Mouse (Mus musculus) hindbrain, embryonic 10.5 days (tissue): Measurements from ENCODE around the gene Tmem200b. TPM values are rescaled to one million over a fixed set of nuclear protein-coding genes. Genes with fewer than 3 reads are reported as not detected.

Source experiments
- DNase-seq: peaks from one replicate; pipeline ENCODE4 v3.0.0-alpha.2; 2017; ENCODE audit warnings: low spot score
- H3K27ac ChIP-seq: fragments of 300-500 bp; sonication (generic); 2 replicates; pipeline ENCODE4 v1.5.1; 2016; ENCODE audit warnings: mild to moderate bottlenecking, moderate library complexity
- H3K27me3 ChIP-seq: fragments of 300-500 bp; sonication (generic); 2 replicates; pipeline ENCODE4 v1.6.1; 2016; ENCODE audit warnings: mild to moderate bottlenecking; ENCODE audit not compliant: poor library complexity, insufficient read depth, severe bottlenecking
- H3K36me3 ChIP-seq: fragments of 300-500 bp; sonication (generic); 2 replicates; pipeline ENCODE4 v1.6.1; 2016; ENCODE audit warnings: mild to moderate bottlenecking, moderate library complexity
- H3K4me1 ChIP-seq: fragments of 300-500 bp; sonication (generic); replicated peaks from 2 replicates; pipeline ENCODE4 v1.6.1; 2016; ENCODE audit warnings: mild to moderate bottlenecking
- H3K4me3 ChIP-seq: fragments of 300-500 bp; sonication (generic); 2 replicates; pipeline ENCODE4 v1.5.1; 2016; ENCODE audit warnings: mild to moderate bottlenecking, moderate library complexity
- H3K9me3 ChIP-seq: fragments of 300-500 bp; sonication (generic); 2 replicates; pipeline ENCODE4 v1.6.1; 2016; ENCODE audit warnings: mild to moderate bottlenecking, moderate library complexity
- WGBS: fragments of 180-500 bp; shearing (Covaris S2); methylation state at CpG from one replicate; pipeline ENCODE4 v1.1.7; 2016; 5-methylcytosine and 5-hydroxymethylcytosine counted together
- polyA plus RNA-seq: library from polyadenylated mRNA; unstranded; fragments of >200 nt; fragmentation: Nextera tagmentation; extraction: Ambion mirVana; gene quantifications from 2 replicates; pipeline ENCODE4 v1.2.1, GENCODE M21; 2016

Gene Tmem200b
- polyA plus RNA-seq: 0.73 and 1.1 TPM in 2 replicates

DNA sequence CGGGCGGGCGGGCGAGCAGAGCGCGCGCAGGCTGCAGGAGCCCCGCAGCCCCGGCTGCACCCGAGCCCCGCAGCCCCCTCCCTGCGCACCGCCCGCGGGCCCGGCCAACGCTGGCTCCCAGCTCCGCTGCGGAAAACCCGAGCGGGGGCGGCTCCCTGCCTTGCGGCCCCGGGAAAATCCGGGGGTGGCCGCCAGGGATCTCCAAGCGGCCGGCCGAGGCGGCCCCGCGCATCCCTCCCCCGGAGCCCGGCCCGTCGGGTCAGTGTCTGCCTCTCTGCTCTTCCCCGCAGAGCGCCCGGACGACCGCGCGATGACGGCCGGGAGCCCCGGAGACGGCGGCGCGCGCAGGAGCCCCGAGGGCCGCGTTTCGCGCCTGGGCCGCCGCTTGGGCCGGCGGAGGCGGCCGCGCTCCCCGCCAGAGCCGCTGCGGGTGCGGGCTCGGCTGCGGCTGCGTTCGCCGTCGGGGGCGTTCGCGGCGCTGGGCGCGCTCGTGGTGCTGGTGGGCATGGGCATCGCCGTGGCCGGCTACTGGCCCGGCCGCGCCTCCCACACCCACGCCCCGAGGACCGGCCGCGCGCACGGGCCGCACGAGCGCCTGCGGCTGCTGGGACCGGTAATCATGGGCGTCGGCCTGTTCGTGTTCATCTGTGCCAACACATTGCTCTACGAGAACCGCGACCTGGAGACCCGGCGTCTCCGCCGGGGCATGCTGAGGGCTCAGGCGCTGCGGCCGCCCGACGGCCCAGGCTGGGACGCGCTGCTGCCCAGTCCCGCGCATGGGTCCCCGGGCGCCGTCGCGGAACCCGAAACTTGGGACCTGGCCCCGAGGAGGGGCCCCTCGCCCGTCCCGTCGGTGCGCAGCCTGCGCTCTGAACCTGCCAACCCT lies at the start of gene Tmem200b:
TSS of gene Tmem200b (plus strand) at position 311 of the 886 bp plus-strand sequence.
- DNase-seq: peak; percentile 45
- peak within 1 kb of the TSS; percentile 62 for H3K4me3 ChIP-seq
- H3K27me3 ChIP-seq: peaks cover 92% of the 10 kb centered on the region
- H3K4me1 ChIP-seq: peaks cover 83% of the 10 kb centered on the region
- no peaks in the 10 kb centered on the region for H3K9me3 ChIP-seq
- WGBS: 2% methylated on average over 128 of the region's 130 CpGs
- peak within 1 kb of the TSS; percentile 82 for H3K27ac ChIP-seq
- H3K36me3 ChIP-seq: peaks cover 42% of the 10 kb centered on the region

GRCm38 (mm10) chr4:131872672-131873292 lies 48.8 kb upstream of the Tmem200b start:
- Histone ChIP-seq H3K4me1 (peaks cover 33% of the 10 kb centered on the region), H3K27ac (peak overlapping the region; percentile 100), H3K36me3 (peaks cover 5% of the 10 kb centered on the region), H3K4me3 (peak overlapping the region; percentile 95), H3K9me3 (no peaks in the 10 kb centered on the region), H3K27me3 (no peaks in the 10 kb centered on the region)
- peak; percentile 11 for DNase-seq
- WGBS: 12% methylated on average over 11 of the region's 11 CpGs

DNA sequence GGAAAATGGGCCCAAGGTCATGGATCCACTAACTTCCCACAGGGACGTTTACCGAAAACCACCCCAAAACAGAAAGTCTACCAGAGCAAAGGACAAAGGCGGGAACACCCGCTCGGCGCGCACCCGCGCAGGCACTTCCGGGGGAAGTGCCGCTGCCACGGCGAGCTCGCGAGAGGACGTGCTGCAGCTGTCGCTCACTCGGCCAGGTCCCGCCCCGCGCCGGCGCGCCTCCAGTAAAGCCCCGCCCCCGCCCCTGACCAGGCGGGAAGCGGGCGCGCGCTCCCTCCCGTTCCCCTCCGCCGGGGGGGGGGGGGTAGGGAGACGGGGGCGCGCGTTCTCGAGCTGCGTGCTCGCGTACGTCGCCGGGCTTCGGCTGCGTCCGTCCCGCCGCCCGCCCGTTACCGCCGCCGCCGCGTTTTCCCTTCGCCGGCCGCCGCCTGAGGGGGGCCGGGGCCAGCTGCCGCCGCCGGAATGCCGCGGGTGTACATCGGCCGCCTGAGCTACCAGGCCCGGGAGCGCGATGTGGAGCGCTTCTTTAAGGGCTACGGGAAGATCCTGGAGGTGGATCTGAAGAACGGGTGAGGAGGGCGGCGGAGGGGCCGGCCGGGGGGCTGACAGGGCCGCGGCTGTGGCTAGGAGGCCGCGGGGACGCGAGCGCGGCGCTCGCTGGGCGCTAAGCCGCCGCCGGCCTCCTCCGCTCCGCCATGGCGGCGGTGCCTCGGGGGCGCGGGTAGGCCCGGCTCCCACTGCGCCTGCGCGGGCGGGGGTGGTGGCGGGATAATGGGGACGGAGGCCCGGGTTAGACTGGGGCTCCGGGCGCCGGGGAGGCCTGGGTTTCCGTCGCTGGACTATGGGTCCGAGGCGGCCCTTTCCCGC lies 48.0 kb upstream of the Tmem200b start, which contains the start of gene Srsf4:
TSS of gene Srsf4 (plus strand) at position 325 of the 876 bp plus-strand sequence.
- Histone ChIP-seq H3K36me3 (0 out of 2 replicates have a peak, but pooled peaks cover 4% of the 10 kb centered on the region), H3K27me3 (no peaks in the 10 kb centered on the region), H3K4me3 (peak within 1 kb of the TSS; percentile 95), H3K9me3 (no peaks in the 10 kb centered on the region), H3K27ac (peak within 1 kb of the TSS; percentile 100), H3K4me1 (peaks cover 40% of the 10 kb centered on the region)
- under 1% methylated on average over 108 of the region's 116 CpGs for WGBS
- peak; percentile 98 for DNase-seq

- WGBS: under 1% methylated on average over 20 of the region's 20 CpGs
- Histone ChIP-seq H3K27me3 (no peaks in the 10 kb centered on the region), H3K9me3 (no peaks in the 10 kb centered on the region)
Measured at GRCm38 (mm10) chr4:131874169-131874536, 47.4 kb upstream of the Tmem200b start.

DNA sequence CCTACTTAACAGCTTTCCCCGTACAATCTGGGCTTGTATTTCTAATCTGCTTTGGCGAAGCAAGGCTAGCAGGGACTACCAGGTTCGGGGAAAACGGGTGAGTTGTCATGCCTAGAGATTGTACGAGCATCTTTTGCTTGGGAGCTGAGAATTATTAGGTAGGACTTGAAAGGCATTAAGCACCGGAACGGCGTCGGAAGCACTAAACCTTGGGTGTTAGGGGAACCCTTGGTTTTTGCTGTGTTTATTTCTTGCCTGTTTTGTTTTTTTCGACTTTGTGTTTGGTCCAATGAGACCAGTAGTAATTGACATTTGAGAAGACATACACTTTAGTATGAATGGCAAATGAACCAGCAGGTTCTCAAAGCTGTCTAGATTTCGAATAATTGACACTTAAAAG lies 47.0 kb upstream of the Tmem200b start:
- WGBS: 6% methylated on average over 11 of the region's 11 CpGs
- 0 out of 2 replicates have a peak, but pooled peaks cover 4% of the 10 kb centered on the region for H3K36me3 ChIP-seq
- H3K27me3 ChIP-seq: no peaks in the 10 kb centered on the region
- peak overlapping the region; percentile 100 for H3K27ac ChIP-seq
- H3K4me3 ChIP-seq: peak overlapping the region; percentile 95
- DNase-seq: no peak
- peaks cover 42% of the 10 kb centered on the region for H3K4me1 ChIP-seq
- no peaks in the 10 kb centered on the region for H3K9me3 ChIP-seq

More at GRCm38 (mm10) chr4:131874169-131874536, 47.4 kb upstream of the Tmem200b start:
- Histone ChIP-seq H3K27ac (peak overlapping the region; percentile 100), H3K36me3 (0 out of 2 replicates have a peak, but pooled peaks cover 4% of the 10 kb centered on the region), H3K4me3 (peak overlapping the region; percentile 95), H3K4me1 (peaks cover 40% of the 10 kb centered on the region)
- no peak for DNase-seq

DNA sequence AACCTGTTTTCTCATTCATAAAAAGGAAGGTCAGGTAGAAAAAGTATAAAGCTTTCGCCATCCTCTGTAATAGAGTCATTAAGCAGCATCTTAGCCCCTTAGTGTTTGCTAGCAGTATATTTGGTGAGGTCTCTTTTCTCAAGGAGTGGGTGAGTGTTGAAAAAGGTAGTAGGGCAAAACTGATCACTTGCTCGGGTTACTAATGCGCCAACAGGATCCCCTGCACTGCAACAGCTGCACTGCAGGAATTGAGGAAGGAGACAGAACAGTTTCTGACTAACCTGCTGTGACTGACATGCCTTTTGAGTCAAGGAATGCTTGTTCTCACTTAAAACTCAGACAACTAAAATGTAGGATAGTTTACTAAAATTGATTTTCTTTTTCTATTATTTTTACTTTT lies 46.3 kb upstream of the Tmem200b start:
- H3K4me3 ChIP-seq: peak overlapping the region; percentile 95
- WGBS: 52% methylated on average over 3 of the region's 3 CpGs
- H3K9me3 ChIP-seq: no peaks in the 10 kb centered on the region
- peak overlapping the region; percentile 100; the same call in 1 of the 2 replicates for H3K27ac ChIP-seq
- 0 out of 2 replicates have a peak, but pooled peaks cover 4% of the 10 kb centered on the region for H3K36me3 ChIP-seq
- no peak for DNase-seq
- peaks cover 49% of the 10 kb centered on the region for H3K4me1 ChIP-seq
- no peaks in the 10 kb centered on the region for H3K27me3 ChIP-seq

DNA sequence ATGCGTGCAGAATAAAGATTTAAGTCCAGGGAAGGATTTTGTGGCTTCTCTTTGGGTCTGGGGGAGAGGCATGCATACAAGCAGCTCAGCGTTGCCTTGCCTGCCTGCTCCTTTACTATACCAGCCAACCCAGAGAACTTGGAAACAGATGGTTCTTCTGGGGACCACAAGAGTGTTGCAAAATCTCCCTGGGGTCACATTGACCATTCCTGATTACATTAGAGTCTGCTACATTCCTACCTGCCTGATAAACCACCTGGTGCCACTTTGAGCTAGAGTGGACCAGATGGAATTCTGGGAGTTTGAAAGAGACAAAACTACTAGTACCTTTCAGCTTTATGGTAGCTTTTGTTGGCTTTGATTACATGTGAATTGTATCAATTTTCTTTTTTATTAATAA lies 44.7 kb upstream of the Tmem200b start:
- Histone ChIP-seq H3K36me3 (0 out of 2 replicates have a peak, but pooled peaks cover 4% of the 10 kb centered on the region), H3K4me1 (peaks cover 55% of the 10 kb centered on the region), H3K4me3 (0 out of 2 replicates have a peak overlapping the region, but pooled peaks have one; percentile 95)

DNA sequence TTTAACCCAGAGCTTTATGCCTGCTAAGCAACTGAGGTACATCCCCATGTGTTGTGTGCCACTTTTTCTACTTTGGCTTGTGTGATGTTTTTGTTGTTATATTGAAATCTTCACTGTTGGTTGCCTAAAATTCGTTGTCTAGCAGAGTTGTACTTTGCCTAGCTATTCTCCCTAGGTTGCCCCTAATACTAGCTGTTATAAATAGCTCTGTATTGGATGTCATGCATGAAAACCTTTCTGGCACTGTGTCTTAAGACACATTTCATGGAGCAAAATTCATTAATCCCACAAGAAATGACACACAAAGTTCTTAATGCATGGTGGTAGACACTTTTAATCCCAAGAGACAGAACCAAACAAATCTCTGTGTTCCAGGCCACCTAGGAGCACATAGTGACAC lies 41.9 kb upstream of the Tmem200b start:
- H3K4me1 ChIP-seq: peaks cover 64% of the 10 kb centered on the region
- 79% methylated on average over 1 of the region's 1 CpGs for WGBS
- H3K4me3 ChIP-seq: no peak overlapping the region
- H3K36me3 ChIP-seq: peaks cover 13% of the 10 kb centered on the region
- no peaks in the 10 kb centered on the region for H3K27me3 ChIP-seq
- no peaks in the 10 kb centered on the region for H3K9me3 ChIP-seq
- DNase-seq: no peak
- H3K27ac ChIP-seq: no peak overlapping the region

More for the DNA sequence above, 44.7 kb upstream of the Tmem200b start:
- no peak for DNase-seq
- Histone ChIP-seq H3K27me3 (no peaks in the 10 kb centered on the region), H3K9me3 (no peaks in the 10 kb centered on the region), H3K27ac (0 out of 2 replicates have a peak overlapping the region, but pooled peaks have one; percentile 9)
- 78% methylated on average over 2 of the region's 2 CpGs for WGBS

DNA sequence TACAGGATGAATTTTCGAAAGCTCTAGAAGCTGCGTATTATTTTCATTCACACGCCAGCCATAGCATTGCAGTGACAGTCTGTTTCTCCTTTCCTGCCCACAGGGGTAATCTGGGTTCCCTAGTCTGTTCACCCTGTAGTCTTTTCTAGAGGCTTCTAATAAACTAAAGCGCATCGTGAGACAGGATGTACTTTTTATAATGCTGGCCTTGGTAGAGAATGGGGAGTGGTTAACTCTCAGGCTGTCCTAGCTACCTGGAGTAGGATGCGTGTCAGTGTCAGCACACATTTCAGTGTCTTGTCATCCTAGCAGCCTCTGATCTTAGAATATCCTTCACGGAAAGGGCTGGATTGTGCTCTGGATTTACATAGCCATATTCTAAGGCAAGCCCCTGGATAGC lies 40.3 kb upstream of the Tmem200b start:
- Histone ChIP-seq H3K9me3 (no peaks in the 10 kb centered on the region), H3K4me1 (peaks cover 48% of the 10 kb centered on the region), H3K4me3 (no peak overlapping the region), H3K27ac (no peak overlapping the region), H3K27me3 (no peaks in the 10 kb centered on the region), H3K36me3 (peaks cover 25% of the 10 kb centered on the region)
- DNase-seq: no peak
- WGBS: 95% methylated on average over 7 of the region's 7 CpGs

DNA sequence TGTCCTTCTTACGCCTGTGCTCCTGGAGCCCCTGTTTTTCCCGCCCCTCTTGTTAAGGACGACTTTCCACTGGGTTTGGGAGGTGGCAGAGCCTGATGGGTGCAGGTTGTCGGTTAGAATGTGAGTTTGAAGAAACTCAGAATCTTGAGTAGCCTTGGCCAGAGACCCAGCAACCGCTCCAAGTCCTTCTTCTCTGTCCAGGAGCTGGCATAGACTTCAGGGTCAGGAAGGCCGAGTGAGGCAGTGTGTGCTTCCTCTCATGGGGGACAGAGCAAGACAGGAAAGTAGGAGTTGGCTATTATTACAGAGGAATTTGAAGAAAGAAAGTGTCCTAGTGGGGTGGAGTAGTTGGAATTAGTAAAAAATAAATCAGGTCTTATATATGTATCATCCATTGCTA lies 38.0 kb upstream of the Tmem200b start:
- Histone ChIP-seq H3K4me1 (peaks cover 29% of the 10 kb centered on the region), H3K4me3 (no peak overlapping the region), H3K27ac (no peak overlapping the region), H3K27me3 (no peaks in the 10 kb centered on the region), H3K36me3 (peaks cover 43% of the 10 kb centered on the region), H3K9me3 (no peaks in the 10 kb centered on the region)
- WGBS: 86% methylated on average over 6 of the region's 6 CpGs
- no peak for DNase-seq

DNA sequence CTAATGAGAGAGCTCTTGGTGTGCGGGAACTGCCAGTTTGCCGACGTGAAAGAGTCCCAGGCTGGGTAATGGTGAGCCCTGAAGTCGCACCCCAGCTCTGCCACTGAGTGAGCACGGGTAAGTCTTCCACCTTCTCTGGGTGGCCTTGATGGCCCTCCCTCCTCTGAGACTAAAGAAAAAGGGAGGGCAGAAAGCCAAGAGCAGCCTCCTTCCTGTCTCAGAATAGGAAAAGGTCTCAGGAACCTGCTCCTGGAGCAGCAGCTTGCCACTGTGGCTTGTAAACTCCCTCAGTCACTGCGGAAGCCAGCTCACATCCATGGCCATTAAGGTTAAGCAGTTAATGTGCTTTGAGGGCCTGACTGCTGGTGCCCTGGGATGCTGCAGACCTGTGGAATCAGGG lies 36.2 kb upstream of the Tmem200b start:
- Histone ChIP-seq H3K9me3 (no peaks in the 10 kb centered on the region), H3K4me3 (no peak overlapping the region), H3K4me1 (peaks cover 20% of the 10 kb centered on the region), H3K27me3 (no peaks in the 10 kb centered on the region), H3K27ac (no peak overlapping the region), H3K36me3 (peaks cover 54% of the 10 kb centered on the region)
- WGBS: 91% methylated on average over 6 of the region's 6 CpGs
- DNase-seq: no peak

DNA sequence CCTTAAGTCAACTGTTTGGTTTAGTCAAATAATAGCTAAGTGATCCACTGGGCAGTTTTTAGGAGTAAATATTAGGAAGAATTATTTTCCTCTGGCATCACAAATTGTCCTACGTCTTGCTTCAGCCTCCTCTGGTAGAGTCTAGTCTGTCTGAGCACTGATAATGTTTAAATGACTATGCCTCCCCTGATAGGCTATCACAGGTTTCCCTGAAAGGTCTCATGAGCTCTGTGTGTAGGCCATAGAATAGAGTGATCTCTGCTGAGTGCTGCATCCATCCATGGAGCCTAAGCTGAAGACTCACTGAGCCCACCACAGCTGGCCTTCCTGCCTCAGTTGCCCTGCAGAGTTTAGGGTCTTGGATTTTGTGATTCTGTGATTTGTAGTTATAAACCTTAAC lies 33.0 kb upstream of the Tmem200b start:
- no peak overlapping the region for H3K27ac ChIP-seq
- 94% methylated on average over 1 of the region's 1 CpGs for WGBS
- H3K36me3 ChIP-seq: peaks cover 84% of the 10 kb centered on the region
- H3K9me3 ChIP-seq: no peaks in the 10 kb centered on the region
- no peak overlapping the region for H3K4me3 ChIP-seq
- no peaks in the 10 kb centered on the region for H3K27me3 ChIP-seq
- 0 out of 2 replicates have a peak, but pooled peaks cover 6% of the 10 kb centered on the region for H3K4me1 ChIP-seq
- DNase-seq: no peak
